Mouse (Mus musculus): ENCODE results near the gene Phox2a. TPM values are rescaled to one million over a fixed set of nuclear protein-coding genes. Genes with fewer than 3 reads are reported as not detected.

Gene Phox2a
- polyA plus RNA-seq (2011; ENCODE audit: insufficient read length, low read depth, missing spikeins) = not detected in 2 replicates

GRCm38 (mm10) chr7:101817861-101818401 is at the start of gene Phox2a:
Gene Phox2a (plus strand): TSS chr7:101818313.
- Histone ChIP-seq H3K4me3 (ENCODE audit: insufficient read depth, low read length) (no peak within 1 kb of the TSS), H3K27ac (ENCODE audit: insufficient read depth, low read length) (no peak within 1 kb of the TSS), H3K4me1 (ENCODE audit: control insufficient read depth, insufficient read depth, low read length) (no peaks in the 10 kb centered on the region)
- TF ChIP-seq CTCF (IDR thresholded peaks at IDR 0.05; ENCODE audit: borderline replicate concordance, insufficient read depth, low read length) (no peak), POLR2A (IDR thresholded peaks at IDR 0.05; ENCODE audit: low read depth, low read length) (no peak)

DNA sequence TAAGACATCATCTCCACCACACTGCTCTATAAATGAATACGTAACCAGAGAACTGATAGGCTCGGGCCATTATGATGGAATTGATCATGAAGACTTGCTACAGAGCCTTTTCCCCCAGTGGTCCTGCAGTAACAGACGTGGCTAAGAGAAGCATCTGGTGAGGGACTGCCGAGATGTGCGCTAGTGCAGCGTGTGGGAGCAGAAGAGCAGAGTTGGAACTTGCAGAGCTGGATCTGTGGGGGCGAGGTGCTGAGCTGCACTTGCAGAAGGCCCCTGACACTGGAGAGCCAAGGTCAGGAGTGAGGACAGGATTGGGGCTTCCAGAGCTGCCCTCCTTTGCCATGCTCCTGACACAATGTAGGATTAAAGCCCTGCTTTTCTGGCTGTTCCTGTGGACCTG is 48.1 kb upstream of the Phox2a start:
- Histone ChIP-seq H3K4me1 (ENCODE audit: control insufficient read depth, insufficient read depth, low read length) (no peaks in the 10 kb centered on the region), H3K4me3 (ENCODE audit: insufficient read depth, low read length) (no peak overlapping the region), H3K27ac (ENCODE audit: insufficient read depth, low read length) (no peak overlapping the region)
- TF ChIP-seq CTCF (IDR thresholded peaks at IDR 0.05; ENCODE audit: borderline replicate concordance, insufficient read depth, low read length) (no peak), POLR2A (IDR thresholded peaks at IDR 0.05; ENCODE audit: low read depth, low read length) (no peak)

- TF ChIP-seq CTCF (IDR thresholded peaks at IDR 0.05; ENCODE audit: borderline replicate concordance, insufficient read depth, low read length) (no peak), POLR2A (IDR thresholded peaks at IDR 0.05; ENCODE audit: low read depth, low read length) (no peak)
- H3K4me3 ChIP-seq (ENCODE audit: insufficient read depth, low read length) = no peak overlapping the region
- no peak overlapping the region for H3K27ac ChIP-seq (ENCODE audit: insufficient read depth, low read length)
Observed at GRCm38 (mm10) chr7:101771604-101772003, 46.5 kb upstream of the Phox2a start.

DNA sequence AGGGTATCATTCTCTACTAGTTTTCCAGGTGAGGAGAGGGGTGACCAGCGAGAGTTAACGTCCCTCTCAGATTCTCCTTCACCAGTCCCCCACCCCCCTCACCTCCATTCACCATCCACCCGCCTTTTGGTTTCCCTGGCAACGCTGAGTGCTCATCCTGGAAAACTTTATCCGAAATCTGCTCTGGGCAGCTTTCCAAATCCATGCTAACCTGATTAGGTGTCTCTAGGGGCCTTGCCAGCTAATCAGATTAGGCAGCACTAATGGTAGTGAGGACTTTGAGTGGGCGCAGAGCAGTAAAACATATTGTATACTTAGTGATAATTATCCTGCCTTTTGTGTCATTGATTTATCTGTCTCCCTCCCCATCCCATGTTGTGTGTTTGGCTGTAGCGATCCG is 45.4 kb upstream of the Phox2a start:
- no peak overlapping the region for H3K27ac ChIP-seq (ENCODE audit: insufficient read depth, low read length)
- H3K4me3 ChIP-seq (ENCODE audit: insufficient read depth, low read length) = no peak overlapping the region
- H3K4me1 ChIP-seq (ENCODE audit: control insufficient read depth, insufficient read depth, low read length) = no peaks in the 10 kb centered on the region
- TF ChIP-seq CTCF (IDR thresholded peaks at IDR 0.05; ENCODE audit: borderline replicate concordance, insufficient read depth, low read length) = no peak
- no peak for TF ChIP-seq POLR2A (IDR thresholded peaks at IDR 0.05; ENCODE audit: low read depth, low read length)

More at GRCm38 (mm10) chr7:101771604-101772003, 46.5 kb upstream of the Phox2a start:
- H3K4me1 ChIP-seq (ENCODE audit: control insufficient read depth, insufficient read depth, low read length) = no peaks in the 10 kb centered on the region

DNA sequence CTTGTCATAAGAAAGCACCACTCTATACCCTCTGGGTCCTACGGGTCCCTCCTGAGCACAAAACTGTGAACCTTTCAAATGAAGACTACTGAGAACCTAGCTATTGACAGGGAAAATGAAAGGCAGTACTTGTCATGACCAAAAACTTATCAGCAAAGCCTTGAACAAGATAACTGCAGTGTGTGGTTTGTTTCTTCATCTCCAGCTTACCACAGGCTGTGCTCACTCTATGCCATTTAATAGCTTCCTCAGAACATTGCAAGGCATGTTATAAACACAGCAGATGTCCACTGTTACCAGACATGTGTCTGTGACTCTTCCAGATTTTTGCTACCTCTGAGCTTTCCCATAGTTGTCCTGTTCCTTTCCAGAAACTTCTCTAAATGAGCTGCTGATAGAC is 41.1 kb upstream of the Phox2a start:
- H3K27ac ChIP-seq (ENCODE audit: insufficient read depth, low read length) = no peak overlapping the region
- H3K4me3 ChIP-seq (ENCODE audit: insufficient read depth, low read length) = no peak overlapping the region
- TF ChIP-seq POLR2A (IDR thresholded peaks at IDR 0.05; ENCODE audit: low read depth, low read length) (no peak), CTCF (IDR thresholded peaks at IDR 0.05; ENCODE audit: borderline replicate concordance, insufficient read depth, low read length) (no peak)
- H3K4me1 ChIP-seq (ENCODE audit: control insufficient read depth, insufficient read depth, low read length) = no peaks in the 10 kb centered on the region

- H3K4me1 ChIP-seq (ENCODE audit: control insufficient read depth, insufficient read depth, low read length) = no peaks in the 10 kb centered on the region
- H3K4me3 ChIP-seq (ENCODE audit: insufficient read depth, low read length) = no peak overlapping the region
- H3K27ac ChIP-seq (ENCODE audit: insufficient read depth, low read length) = no peak overlapping the region
- TF ChIP-seq CTCF (IDR thresholded peaks at IDR 0.05; ENCODE audit: borderline replicate concordance, insufficient read depth, low read length) = no peak
- TF ChIP-seq POLR2A (IDR thresholded peaks at IDR 0.05; ENCODE audit: low read depth, low read length) = no peak
Observed at GRCm38 (mm10) chr7:101820295-101821030, 2.4 kb downstream of the Phox2a start.

GRCm38 (mm10) chr7:101821571-101822501 is 3.7 kb downstream of the Phox2a start:
- TF ChIP-seq CTCF (IDR thresholded peaks at IDR 0.05; ENCODE audit: borderline replicate concordance, insufficient read depth, low read length) (no peak), POLR2A (IDR thresholded peaks at IDR 0.05; ENCODE audit: low read depth, low read length) (peak; percentile 34; the same call in 1 of the 2 replicates)
- Histone ChIP-seq H3K4me1 (ENCODE audit: control insufficient read depth, insufficient read depth, low read length) (no peaks in the 10 kb centered on the region), H3K27ac (ENCODE audit: insufficient read depth, low read length) (no peak overlapping the region), H3K4me3 (ENCODE audit: insufficient read depth, low read length) (no peak overlapping the region)

DNA sequence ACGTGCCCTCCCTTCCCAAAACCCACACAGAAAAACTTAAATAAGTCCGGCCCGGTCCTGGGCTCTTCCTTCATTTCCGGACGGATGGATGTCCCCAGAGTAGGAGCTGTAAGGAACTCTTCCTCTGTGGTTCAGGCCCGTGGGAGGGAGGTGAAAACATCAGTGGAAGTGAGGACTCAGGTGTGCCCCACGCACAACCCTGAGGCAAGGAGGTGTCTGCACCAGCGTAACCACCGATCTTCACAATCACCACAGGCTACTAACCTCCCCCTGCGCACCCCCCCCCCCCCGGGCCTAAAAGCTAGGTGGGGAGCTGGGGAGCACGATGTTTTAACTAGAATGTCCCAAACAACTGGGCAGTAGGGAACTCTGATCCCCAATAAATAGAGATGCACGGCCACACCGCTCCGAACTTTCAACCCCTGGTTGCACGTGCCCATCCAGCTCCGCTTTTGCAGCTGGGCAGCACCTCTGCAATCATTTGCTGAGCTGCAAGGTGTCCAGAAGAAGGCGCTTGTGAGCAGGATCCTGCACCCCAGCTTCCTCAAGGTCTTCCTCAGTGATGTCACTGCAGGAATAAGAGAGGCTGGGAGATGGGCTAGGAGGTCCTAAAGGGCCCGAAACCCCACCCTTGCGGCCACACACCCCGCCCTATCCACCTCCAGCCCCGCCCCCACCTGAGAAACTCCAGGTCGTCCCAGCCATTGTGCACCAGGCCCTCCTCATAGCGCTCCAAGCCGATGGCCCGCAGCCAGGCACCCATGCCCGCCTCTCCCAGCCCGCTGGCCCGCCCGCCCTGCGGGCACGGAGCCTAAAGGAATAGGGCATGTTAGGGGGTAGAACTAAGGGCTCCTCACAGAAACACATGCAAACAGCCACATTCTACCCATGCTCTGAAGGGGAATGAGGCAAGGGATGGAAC is 5.0 kb downstream of the Phox2a start:
- Histone ChIP-seq H3K4me1 (ENCODE audit: control insufficient read depth, insufficient read depth, low read length) (no peaks in the 10 kb centered on the region), H3K4me3 (ENCODE audit: insufficient read depth, low read length) (no peak overlapping the region), H3K27ac (ENCODE audit: insufficient read depth, low read length) (no peak overlapping the region)
- TF ChIP-seq CTCF (IDR thresholded peaks at IDR 0.05; ENCODE audit: borderline replicate concordance, insufficient read depth, low read length) (peak; percentile 42; the same call in 1 of the 2 replicates), POLR2A (IDR thresholded peaks at IDR 0.05; ENCODE audit: low read depth, low read length) (no peak)

Measured in embryonic fibroblast, embryonic 13.5 days (primary cell).